Mouse (Mus musculus) macrophage (primary cell): ENCODE data around the gene Gars. TPM values are rescaled to one million over a fixed set of nuclear protein-coding genes. Genes with fewer than 3 reads are reported as not detected.

Experiments
- H3K27ac ChIP-seq: fragments of 350-480 bp; formaldehyde crosslinking; 2 replicates; pipeline ENCODE4 v1.9.0; 2021
- H3K36me3 ChIP-seq: fragments of 350-480 bp; formaldehyde crosslinking; 2 replicates; pipeline ENCODE4 v1.9.0; 2021; ENCODE audit errors: inconsistent target
- H3K4me3 ChIP-seq: fragments of 350-480 bp; formaldehyde crosslinking; 2 replicates; pipeline ENCODE4 v1.9.0; 2021; ENCODE audit errors: inconsistent target
- H3K79me2 ChIP-seq: fragments of 350-480 bp; formaldehyde crosslinking; 2 replicates; pipeline ENCODE4 v1.9.0; 2021; ENCODE audit errors: inconsistent target
- WGBS: methylation state at CpG from one replicate; pipeline ENCODE4 v1.1.7; 2026; ENCODE audit warnings: inconsistent platforms; ENCODE audit not compliant: missing documents; 5-methylcytosine and 5-hydroxymethylcytosine counted together
- polyA plus RNA-seq: library from polyadenylated mRNA; stranded (reverse); fragments of 250-400 nt; gene quantifications from 3 replicates; pipeline ENCODE4 v1.2.4, GENCODE M21; 2018; ENCODE audit warnings: inconsistent platforms
- total RNA-seq, 78 experiments: library from RNA; depleted of rRNA; stranded (reverse); fragments of 250-400 nt; gene quantifications; 1 replicate in 9 of 78; 2 replicates in 24 of 78; 3 replicates in 43 of 78; 4 replicates in 2 of 78; pipeline ENCODE4 v1.2.4; 2018; ENCODE audit warnings: inconsistent platforms in 56 of 78

Gars gene
- total RNA-seq (2018; cell fraction: chromatin; rRNA removed): 10 to 100 TPM in 24 of 26 experiments, 1 to 10 TPM in 2; 9.4 to 65.9 (median 32.9) TPM
- total RNA-seq (2018; cell fraction: cytosol; rRNA removed): 10 to 100 TPM; 37.7 to 77.4 (median 55.8) TPM
- 10 to 100 TPM; 18.5 to 81.5 (median 46.6) TPM for total RNA-seq (2018; cell fraction: nucleus; rRNA removed)
- 35.4 to 62.1 TPM (median 43.9 TPM) in 3 replicates for polyA plus RNA-seq

- under 1% methylated on average over 87 of the region's 87 CpGs for WGBS
Measured at GRCm38 (mm10) chr6:55037799-55038670, at the start of gene Gars. Gene Gars, plus strand, starts transcription at chr6:55038007.

GRCm38 (mm10) chr6:54988141-54988540 lies 49.7 kb upstream of the Gars start:
- Histone ChIP-seq H3K36me3 (peaks cover 3% of the 10 kb centered on the region; the same call in 1 of the 2 replicates), H3K27ac (no peak overlapping the region), H3K79me2 (no peaks in the 10 kb centered on the region), H3K4me3 (no peak overlapping the region)
- 85% methylated on average over 6 of the region's 6 CpGs for WGBS

More at GRCm38 (mm10) chr6:55037799-55038670, at the start of gene Gars:
- Histone ChIP-seq H3K79me2 (peaks cover 49% of the 10 kb centered on the region), H3K4me3 (peak within 1 kb of the TSS; percentile 93), H3K36me3 (no peaks in the 10 kb centered on the region), H3K27ac (peak within 1 kb of the TSS; percentile 74)

- H3K79me2 ChIP-seq: no peaks in the 10 kb centered on the region
- no peak overlapping the region for H3K4me3 ChIP-seq
- no peak overlapping the region for H3K27ac ChIP-seq
- 27% methylated on average over 2 of the region's 2 CpGs for WGBS
- H3K36me3 ChIP-seq: no peaks in the 10 kb centered on the region
Measured at GRCm38 (mm10) chr6:54991189-54991588, 46.6 kb upstream of the Gars start.

- H3K27ac ChIP-seq: no peak overlapping the region
- H3K4me3 ChIP-seq: peak overlapping the region; percentile 33
- H3K79me2 ChIP-seq: no peaks in the 10 kb centered on the region
- H3K36me3 ChIP-seq: no peaks in the 10 kb centered on the region
- under 1% methylated on average over 7 of the region's 7 CpGs for WGBS
Measured at GRCm38 (mm10) chr6:54992141-54992540, 45.7 kb upstream of the Gars start.

- Histone ChIP-seq H3K4me3 (peak within 1 kb of the TSS; percentile 49), H3K27ac (no peak within 1 kb of the TSS), H3K79me2 (no peaks in the 10 kb centered on the region), H3K36me3 (no peaks in the 10 kb centered on the region)
- 1% methylated on average over 41 of the region's 41 CpGs for WGBS
Measured at GRCm38 (mm10) chr6:54992734-54993260, 45.0 kb upstream of the Gars start, which contains the start of gene Ggct. Gene Ggct, minus strand, starts transcription at chr6:54992950.

- no peak overlapping the region for H3K4me3 ChIP-seq
- H3K27ac ChIP-seq: no peak overlapping the region
- 88% methylated on average over 3 of the region's 3 CpGs for WGBS
- no peaks in the 10 kb centered on the region for H3K79me2 ChIP-seq
- no peaks in the 10 kb centered on the region for H3K36me3 ChIP-seq
Measured at GRCm38 (mm10) chr6:54996361-54996760, 41.4 kb upstream of the Gars start.

- 91% methylated on average over 6 of the region's 6 CpGs for WGBS
- Histone ChIP-seq H3K4me3 (no peak overlapping the region), H3K36me3 (no peaks in the 10 kb centered on the region), H3K79me2 (no peaks in the 10 kb centered on the region), H3K27ac (no peak overlapping the region)
Measured at GRCm38 (mm10) chr6:54997726-54998125, 40.1 kb upstream of the Gars start.

GRCm38 (mm10) chr6:55001320-55001719 lies 36.5 kb upstream of the Gars start:
- Histone ChIP-seq H3K27ac (no peak overlapping the region), H3K79me2 (no peaks in the 10 kb centered on the region), H3K4me3 (no peak overlapping the region), H3K36me3 (no peaks in the 10 kb centered on the region)
- WGBS: 89% methylated on average over 4 of the region's 4 CpGs

- Histone ChIP-seq H3K27ac (no peak overlapping the region), H3K4me3 (no peak overlapping the region), H3K36me3 (no peaks in the 10 kb centered on the region), H3K79me2 (no peaks in the 10 kb centered on the region)
- 89% methylated on average over 4 of the region's 4 CpGs for WGBS
Measured at GRCm38 (mm10) chr6:55002438-55002837, 35.4 kb upstream of the Gars start.

GRCm38 (mm10) chr6:55003559-55003958 lies 34.2 kb upstream of the Gars start:
- H3K4me3 ChIP-seq: no peak overlapping the region
- H3K79me2 ChIP-seq: no peaks in the 10 kb centered on the region

GRCm38 (mm10) chr6:55008401-55008800 lies 29.4 kb upstream of the Gars start:
- WGBS: 93% methylated on average over 8 of the region's 8 CpGs
- H3K36me3 ChIP-seq: no peaks in the 10 kb centered on the region
- no peak overlapping the region for H3K27ac ChIP-seq
- no peaks in the 10 kb centered on the region for H3K79me2 ChIP-seq
- H3K4me3 ChIP-seq: no peak overlapping the region

More at GRCm38 (mm10) chr6:55003559-55003958, 34.2 kb upstream of the Gars start:
- WGBS: 33% methylated on average over 4 of the region's 4 CpGs
- Histone ChIP-seq H3K36me3 (no peaks in the 10 kb centered on the region), H3K27ac (no peak overlapping the region)

- H3K27ac ChIP-seq: no peak overlapping the region
- H3K4me3 ChIP-seq: no peak overlapping the region
- no peaks in the 10 kb centered on the region for H3K79me2 ChIP-seq
- no peaks in the 10 kb centered on the region for H3K36me3 ChIP-seq
- 82% methylated on average over 13 of the region's 16 CpGs for WGBS
Measured at GRCm38 (mm10) chr6:55009391-55010230, 28.2 kb upstream of the Gars start.

GRCm38 (mm10) chr6:55010330-55011091 lies 27.3 kb upstream of the Gars start:
- H3K36me3 ChIP-seq: no peaks in the 10 kb centered on the region
- no peak overlapping the region for H3K27ac ChIP-seq
- no peaks in the 10 kb centered on the region for H3K79me2 ChIP-seq
- 82% methylated on average over 4 of the region's 4 CpGs for WGBS
- no peak overlapping the region for H3K4me3 ChIP-seq

- Histone ChIP-seq H3K4me3 (no peak overlapping the region), H3K36me3 (no peaks in the 10 kb centered on the region), H3K27ac (no peak overlapping the region), H3K79me2 (no peaks in the 10 kb centered on the region)
- 93% methylated on average over 7 of the region's 7 CpGs for WGBS
Measured at GRCm38 (mm10) chr6:55012516-55012915, 25.3 kb upstream of the Gars start.
